Mouse (Mus musculus) mature B cell (primary cell): ENCODE measurements around the gene Prokr1.

Experiments used
- in situ Hi-C: fragments of 300-500 bp; cut with MboI; formaldehyde crosslinking; loops from 2 replicates; pipeline ENCODE4 v1.14.3; 2019

The Prokr1 gene

DNA sequence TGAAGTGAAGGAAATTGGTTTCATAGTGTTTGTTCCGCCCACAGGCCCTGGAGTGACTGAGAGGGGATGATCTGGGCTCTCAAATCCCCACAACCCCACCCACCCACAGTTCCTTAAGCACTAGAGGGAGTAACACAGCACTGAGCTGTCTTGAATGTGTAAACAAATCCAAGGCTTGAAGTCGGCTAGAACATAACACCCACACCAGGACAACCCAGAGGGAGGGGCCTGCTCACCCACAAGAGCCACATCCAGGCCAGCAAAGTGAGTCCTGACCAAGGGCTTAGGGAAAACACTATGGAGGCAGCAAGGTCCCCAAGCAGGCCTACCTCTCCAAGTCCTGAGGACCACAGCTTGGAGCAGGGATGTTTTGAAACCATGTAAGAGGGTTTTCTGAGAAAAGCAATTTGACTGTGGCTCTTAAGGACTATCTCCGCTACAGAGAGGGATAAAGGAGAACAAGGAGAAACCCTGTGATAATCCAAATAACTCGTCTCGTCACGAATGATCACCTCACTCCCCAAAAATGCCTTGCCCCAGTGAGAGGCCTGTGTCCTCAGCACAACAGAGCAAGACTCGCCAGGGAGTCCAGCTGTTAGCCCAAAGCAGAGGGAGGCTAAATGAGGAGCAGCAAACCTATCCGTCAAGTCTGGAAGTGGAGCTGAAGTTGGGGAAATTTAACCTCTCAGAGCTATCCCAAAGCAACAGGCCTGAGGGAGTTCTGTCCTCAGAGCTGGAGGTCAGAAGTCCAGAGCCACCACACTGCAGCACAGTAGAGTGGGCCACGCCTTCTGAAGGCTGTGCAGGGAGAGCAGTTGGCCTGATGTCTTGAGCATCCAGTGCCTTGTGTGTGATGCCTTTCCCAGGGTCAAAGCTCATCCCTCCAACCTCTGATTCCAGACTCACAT, 22.6 kb downstream of the Prokr1 start:
- in situ Hi-C loops, result no loop called here

DNA sequence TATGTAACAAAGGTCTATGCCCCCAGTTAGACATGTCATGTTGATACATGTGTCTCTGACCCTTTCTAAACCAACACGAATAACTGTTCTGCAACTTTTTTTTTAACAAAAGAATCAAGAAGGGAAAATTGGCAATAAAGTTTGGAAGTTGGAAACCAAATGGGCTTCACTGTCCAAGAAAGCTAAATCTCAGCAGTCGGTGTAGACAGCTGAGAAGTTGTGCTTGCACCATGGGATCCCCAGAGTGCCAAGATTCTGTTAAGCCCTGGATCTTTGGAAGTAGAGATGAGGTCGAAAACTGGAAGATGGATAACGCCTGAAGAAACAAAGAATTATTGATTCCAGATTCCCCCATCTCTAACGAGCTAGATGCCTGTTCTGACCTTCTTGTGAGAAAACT, 25.4 kb downstream of the Prokr1 start:
- in situ Hi-C loops, result no loop called here

- in situ Hi-C loops, result no loop called here
These were observed 26.2 kb downstream of the Prokr1 start for GRCm38 (mm10) chr6:87564356-87564755.

DNA sequence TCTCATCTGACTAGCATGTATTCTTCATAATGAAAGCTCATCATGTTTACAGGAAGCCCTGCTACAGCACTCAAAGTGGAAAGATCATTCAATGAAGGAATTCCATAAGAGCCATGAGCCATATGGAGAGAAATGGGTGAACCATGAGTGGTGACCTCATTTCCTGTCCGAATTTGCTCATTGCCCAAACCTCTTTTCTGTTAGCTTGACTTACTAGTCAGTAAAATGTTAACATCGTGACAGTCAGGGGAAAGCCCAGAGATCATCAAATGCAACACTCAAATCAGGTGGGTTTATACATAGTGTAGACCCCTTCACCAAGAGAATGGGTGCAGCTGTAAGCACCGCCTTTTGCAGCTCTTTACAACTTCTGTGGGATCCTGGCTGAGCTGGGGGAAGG, 36.8 kb downstream of the Prokr1 start:
- in situ Hi-C loops, result no loop called here

DNA sequence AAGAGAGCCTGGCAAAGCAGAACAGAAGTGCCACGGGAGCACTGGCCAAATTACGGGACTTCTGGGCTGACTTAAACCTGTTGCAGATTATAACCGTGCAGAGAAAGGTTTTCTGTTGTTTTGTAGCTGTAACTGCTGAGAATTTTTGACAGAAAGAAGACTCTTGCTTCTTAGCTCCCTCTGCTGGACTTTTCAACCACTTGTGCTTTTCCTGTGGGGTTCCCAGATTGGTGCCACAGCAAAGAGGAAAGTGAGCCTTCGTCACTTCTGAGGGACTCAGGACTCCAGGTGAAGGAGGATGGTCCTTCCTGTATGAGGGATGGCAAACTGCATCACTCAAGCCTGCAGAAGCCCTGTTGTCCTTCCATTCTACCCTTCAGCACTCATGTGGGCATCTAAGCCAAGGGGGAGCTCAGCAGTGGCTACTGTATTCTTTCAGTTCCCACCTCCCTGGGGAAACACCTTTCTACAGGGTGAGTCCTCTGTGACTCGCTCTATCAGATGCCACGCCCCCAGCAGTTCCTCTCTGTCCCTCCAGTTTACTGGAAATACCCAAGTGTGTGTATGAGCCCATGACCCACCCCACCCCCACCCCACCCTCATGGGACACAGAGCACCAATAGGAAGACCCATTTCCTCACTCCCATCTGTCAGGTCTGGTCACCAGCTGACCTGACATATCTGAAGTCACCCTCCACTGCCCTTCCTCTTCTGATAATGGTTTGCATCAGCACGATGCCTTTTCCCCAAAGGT, 38.3 kb downstream of the Prokr1 start:
- in situ Hi-C loops, result no loop called here

DNA sequence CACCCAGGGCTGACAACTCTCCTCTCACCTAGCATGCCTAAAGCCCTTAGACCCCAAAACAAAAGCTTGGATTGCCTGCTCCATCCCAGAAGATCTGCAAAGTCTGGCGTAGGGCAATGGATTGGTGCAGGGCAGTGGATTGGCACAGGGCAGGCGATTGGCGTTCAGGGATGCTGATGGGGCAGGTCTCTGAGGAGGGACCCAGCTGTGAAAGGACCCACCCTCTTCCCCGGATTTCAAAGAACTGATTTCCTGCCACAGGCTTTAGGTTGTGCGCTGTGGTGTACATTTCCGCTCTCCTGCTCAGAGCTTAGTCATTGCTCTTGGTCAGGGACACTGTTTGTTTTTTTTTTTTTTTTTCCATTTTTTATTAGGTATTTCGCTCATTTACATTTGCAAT, 42.7 kb downstream of the Prokr1 start:
- in situ Hi-C loops, result no loop called here

GRCm38 (mm10) chr6:87547431-87547830, 43.1 kb downstream of the Prokr1 start:
- in situ Hi-C loops, result no loop called here

DNA sequence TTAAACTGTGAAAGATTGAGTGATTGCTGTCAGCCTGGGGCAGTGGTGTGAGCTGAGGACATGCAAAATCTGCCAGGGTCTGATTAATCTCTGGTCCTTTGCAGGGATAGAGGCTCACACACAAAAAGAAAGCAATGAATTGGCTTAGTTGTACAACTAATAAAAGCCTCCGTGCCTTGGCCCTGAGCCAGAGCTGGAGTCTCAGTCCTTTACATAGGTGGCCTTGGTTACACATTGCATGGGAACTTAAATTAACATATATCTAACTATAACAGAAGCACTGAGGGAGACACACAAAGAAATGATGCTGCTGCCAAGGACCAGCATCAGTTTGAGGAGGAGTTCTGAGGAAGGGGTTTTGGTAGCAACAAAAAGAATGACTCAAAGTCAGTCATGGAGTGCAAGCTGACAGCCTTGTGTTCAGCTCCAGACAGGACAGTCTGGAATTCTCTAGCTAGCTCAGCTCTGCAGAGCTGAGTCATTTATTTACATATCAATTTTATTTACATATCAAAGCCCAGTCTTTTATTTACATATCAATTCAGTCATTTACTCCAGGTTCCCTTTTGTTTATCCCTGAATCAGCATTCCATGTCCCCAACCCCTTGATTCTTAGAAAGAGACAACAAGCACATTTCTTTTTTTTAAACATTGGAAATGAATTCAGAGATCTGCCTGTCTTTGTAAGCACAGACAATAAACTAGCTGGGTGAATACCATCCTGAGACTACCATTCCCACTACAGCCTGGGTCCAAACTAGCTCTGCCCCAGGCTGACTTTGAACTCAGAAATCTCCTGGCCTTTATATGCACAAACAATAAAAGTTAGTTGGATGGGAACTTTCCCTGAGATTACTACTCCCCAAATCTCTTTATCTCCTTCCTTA, 45.0 kb downstream of the Prokr1 start:
- in situ Hi-C loops, result no loop called here

- in situ Hi-C loops, result no loop called here
These were observed 48.5 kb downstream of the Prokr1 start for GRCm38 (mm10) chr6:87542027-87542426.

DNA sequence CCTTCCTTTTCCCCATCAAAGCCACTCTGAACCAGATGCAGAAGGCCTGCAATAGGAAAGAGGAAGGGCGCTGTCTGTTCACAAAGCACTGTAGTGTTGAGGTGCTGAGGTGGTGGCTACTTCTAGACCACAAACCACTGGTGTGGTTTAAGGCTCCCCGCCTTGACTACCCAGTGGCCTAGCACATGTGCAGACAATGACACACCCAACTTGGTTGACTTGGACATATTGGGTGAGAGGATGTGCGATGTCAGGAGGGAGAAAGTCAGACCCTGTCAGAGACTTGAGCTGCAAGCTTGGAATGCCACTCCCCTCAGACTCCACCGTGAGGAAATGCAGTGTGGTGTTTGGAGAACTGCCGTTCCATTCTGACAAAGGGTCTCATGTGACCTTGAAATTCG, 49.4 kb downstream of the Prokr1 start:
- in situ Hi-C loops, result no loop called here

GRCm38 (mm10) chr6:87538376-87539270, 51.9 kb downstream of the Prokr1 start:
- in situ Hi-C loops, result no loop called here

DNA sequence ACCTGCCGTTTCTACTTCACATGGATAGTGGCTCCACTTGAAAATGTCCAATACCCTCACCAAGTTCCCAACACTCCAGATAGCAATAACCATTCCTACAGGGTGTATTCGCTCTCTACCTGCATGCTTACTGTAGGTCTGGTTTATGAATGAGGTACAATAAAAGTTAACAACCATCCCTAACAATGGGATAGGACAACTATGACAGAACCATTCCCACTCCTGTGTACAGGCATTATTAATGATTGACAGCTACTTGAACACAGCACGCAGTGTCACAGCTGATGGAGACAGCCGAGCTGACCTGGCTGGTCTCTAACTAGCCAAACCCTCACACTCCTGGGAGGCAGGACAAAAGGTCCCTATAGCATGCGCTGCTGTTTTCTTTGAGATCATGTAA, 52.9 kb downstream of the Prokr1 start:
- in situ Hi-C loops, result no loop called here

GRCm38 (mm10) chr6:87536270-87536669, 54.3 kb downstream of the Prokr1 start:
- in situ Hi-C loops, result no loop called here

- in situ Hi-C loops, result no loop called here
These were observed 54.9 kb downstream of the Prokr1 start for GRCm38 (mm10) chr6:87535651-87536050.

DNA sequence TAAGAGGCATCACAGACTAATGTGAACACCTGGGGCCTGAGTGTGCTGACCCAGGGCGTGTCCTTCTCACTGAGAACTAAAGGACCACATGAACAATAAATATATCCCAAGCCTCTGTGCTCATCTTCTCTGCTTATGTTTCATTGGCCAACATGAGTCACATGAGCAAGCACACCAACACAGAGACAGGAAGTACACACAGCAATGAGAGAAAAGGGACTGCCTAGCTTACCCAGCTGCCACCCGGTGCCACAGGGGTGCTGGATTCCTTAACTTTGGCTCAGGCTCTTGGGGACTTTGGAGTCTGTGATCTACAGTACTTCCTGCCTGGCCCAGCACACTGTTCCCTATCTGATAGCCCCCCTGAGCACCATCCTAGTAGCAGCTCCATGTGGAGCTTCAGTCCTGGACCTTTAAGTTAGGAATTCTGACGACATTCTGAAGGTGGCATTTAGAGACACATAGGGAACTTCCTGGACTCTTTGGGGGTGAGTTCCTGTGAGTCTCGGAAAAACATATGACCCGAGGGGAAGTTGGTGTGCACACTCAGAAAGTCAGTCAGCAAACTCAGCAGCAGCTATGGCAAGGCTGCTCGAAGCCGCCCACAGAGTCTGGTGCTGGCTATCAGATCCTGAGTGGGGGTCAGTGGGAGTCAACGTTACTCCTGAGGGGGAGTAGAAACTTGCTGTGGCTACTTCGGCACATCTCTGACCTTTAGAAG, 55.5 kb downstream of the Prokr1 start:
- in situ Hi-C loops, result no loop called here

DNA sequence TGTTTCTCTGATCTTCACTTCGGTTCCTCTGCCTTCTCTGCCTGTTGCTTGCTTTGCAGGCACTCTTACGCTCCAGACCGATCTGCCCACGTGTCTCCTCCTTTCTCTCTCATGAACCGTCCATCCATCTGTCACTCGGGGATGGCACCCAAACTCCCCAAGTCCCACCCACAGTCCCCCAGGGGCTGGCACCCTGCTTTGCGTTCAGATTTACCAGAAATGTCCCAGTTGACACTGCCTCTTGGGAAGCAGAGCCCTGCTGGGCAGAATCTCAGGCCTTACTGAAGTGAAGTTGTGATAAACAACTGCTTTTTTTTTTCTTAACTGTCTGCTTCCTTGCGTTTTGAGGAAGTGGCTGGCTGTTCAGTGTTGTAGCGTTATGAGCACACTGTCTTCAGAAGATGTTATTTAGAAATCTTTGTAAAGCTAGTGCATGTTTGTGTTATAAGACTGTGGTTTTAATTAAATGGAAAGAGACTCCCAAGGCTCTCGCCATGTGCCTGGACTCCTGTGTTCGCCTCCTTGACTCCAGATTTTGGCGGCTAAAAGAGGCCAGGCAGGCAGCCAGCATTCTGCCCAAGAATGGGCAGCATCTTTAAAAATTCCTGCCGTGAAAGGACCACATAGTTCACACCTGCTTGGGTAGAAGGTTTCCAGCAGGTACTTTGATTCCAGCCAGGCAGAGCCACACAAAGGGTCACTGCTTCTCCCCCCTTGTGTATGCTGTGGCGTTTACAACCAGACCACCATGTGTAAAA, 57.4 kb downstream of the Prokr1 start, which contains the start of gene Arhgap25:
Arhgap25 (minus strand) TSS at position 307 of the 758 bp plus-strand sequence.
- in situ Hi-C loops, result no loop called here

DNA sequence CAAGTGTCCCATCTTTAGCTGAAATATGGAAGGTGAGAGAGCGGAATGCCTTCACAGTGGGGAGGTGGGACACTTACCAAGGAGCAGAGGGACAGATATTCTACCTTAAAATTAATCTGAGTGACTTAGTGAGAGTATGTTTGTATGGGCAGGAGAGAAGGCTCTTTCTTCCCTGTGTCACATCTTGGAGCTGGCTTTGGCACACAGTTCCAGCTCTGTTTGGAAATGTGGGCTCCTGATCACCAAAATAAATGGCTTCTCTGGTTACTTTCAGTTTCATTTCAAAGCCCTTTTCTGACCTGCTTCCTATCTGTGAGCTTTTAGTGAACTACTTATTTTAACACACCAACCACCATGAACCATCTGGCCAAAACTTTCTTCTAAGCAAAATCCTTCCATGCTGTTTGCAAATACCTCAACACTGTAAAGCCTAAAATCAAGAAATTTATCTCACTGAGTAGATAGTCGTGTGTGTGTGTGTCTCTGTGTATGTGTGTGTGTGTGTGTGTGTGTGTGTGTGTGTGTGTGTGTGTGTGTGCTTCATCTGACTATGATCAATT, 59.0 kb downstream of the Prokr1 start:
- in situ Hi-C loops, result no loop called here

DNA sequence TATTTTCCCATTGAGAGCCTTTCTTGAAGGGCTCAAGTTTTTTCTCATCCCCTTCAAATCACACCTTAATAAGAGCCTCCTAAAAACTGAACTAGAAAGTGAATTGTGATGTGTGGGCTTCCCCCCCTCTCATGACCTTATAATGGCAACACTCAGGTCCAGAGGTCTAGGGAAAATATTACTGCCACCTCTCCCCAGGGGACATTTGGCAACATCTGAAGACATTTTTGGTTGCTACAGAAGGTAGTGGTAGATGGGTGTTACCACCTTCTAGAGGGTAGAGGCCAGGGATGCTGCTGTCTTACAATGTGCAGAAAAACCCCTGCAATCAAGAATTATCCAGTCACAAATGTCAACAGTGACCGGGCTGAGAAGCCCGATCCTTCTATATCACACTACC, 60.2 kb downstream of the Prokr1 start:
- in situ Hi-C loops, result no loop called here
